Mouse (Mus musculus) embryo, embryonic 9.5 days (tissue): ENCODE measurements around the gene Ocln.
"Not testable (repeated sequence)": the region's sequence is repeated elsewhere in the genome, so short reads cannot be mapped to it uniquely, and the experiment has no call there.

Experiments
- DNase-seq: peaks from one replicate; pipeline ENCODE4 v3.0.0-alpha.2; 2017; ENCODE audit errors: extremely low spot score

Gene Ocln

GRCm38 (mm10) chr13:100492061-100492787 lies 60.3 kb downstream of the Ocln start, which contains the start of gene Gtf2h2:
Gtf2h2 (minus strand) TSS chr13:100492579.
- DNase-seq = peak; percentile 89

- no peak for DNase-seq
Observed at GRCm38 (mm10) chr13:100491623-100492022, 60.9 kb downstream of the Ocln start.

- no peak for DNase-seq
Observed at GRCm38 (mm10) chr13:100490424-100490823, 62.1 kb downstream of the Ocln start.

GRCm38 (mm10) chr13:100483610-100484009 lies 68.9 kb downstream of the Ocln start:
- no peak for DNase-seq

GRCm38 (mm10) chr13:100463527-100464222 lies 88.8 kb downstream of the Ocln start:
- no peak for DNase-seq

GRCm38 (mm10) chr13:100461336-100461735 lies 91.2 kb downstream of the Ocln start:
- DNase-seq = no peak

- DNase-seq = not testable (repeated sequence)
Observed at GRCm38 (mm10) chr13:100452415-100453127, 99.9 kb downstream of the Ocln start, which contains the start of gene Naip1. Naip1 (minus strand) TSS chr13:100452869.

- no peak for DNase-seq
Observed at GRCm38 (mm10) chr13:100449495-100449894, 103.0 kb downstream of the Ocln start.
